Mouse (Mus musculus): Measurements from ENCODE around the gene Asf1a. TPM values are rescaled to one million over a fixed set of nuclear protein-coding genes. Genes with fewer than 3 reads are reported as not detected.

The Asf1a gene
- total and polyA plus RNA-seq, 3 experiments: 65.1 to 91.4 TPM; not detected in 1

DNA sequence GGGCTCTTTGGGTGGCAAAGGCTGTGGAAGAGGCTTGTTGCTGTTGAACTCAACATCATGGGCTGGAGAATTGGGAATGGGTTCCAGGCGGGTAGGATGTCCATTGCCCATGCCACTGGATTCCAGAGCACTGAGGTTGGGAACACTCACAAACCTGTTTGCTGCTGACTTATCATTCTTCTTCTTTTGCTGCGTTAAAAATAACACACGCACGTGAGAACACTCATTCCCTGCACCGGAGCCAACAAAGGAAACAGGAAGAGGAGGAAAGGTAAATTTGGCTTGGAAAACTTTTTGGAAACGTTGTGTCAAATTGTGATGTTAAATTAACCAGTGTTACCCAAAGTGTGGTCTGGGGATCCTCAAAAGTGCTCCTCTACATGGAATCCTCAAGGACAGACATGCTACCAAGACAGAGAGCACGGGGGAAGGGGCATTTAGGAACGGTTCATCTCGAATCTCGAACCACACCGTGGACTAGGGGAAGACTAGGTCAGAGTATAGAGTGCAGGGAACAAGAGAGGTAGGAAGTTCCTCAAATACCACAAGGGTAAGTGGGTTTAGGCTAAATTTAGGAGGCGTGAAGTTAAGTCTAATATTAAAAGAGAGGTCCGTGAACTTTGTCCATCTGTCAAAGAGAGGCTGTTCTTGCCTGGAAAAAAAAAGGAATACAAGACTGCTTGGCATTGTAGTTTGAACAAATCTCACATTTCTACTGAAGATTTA is 38.9 kb downstream of the Asf1a start:
- Histone ChIP-seq H3K9me3 (replicated peaks; ENCODE audit: insufficient read depth, low read length) (no peaks in the 10 kb centered on the region), H3K9ac (ENCODE audit: control insufficient read depth, low read depth, low read length, poor library complexity, severe bottlenecking) (no peak overlapping the region), H3K4me1 (ENCODE audit: control insufficient read depth in 1 of 2, insufficient read depth in 2 of 2, low read length in 2 of 2) (peaks cover 0 to 6% of the 10 kb centered on the region in 2 experiments; a peak in 2 of 4 replicates), H3K27ac (ENCODE audit: control insufficient read depth, low read depth, low read length) (no peak overlapping the region), H3K27me3 (ENCODE audit: control insufficient read depth in 1 of 2, insufficient read depth in 2 of 2, low read length in 2 of 2) (peaks cover 14% of the 10 kb centered on the region in 2 experiments), H3K4me3 (ENCODE audit: control insufficient read depth in 1 of 2, insufficient read depth in 1 of 2, low read depth in 2 of 2, low read length in 2 of 2) (no peak overlapping the region), H3K36me3 (ENCODE audit: control insufficient read depth in 1 of 2, insufficient read depth in 2 of 2, low read length in 2 of 2) (peaks cover 0 to 5% of the 10 kb centered on the region in 2 experiments; a peak in 2 of 4 replicates), H3K79me2 (ENCODE audit: control insufficient read depth, insufficient read depth, low read length, poor library complexity) (no peaks in the 10 kb centered on the region)
- TF ChIP-seq USF2 (IDR thresholded peaks at IDR 0.05; ENCODE audit: borderline replicate concordance in 1 of 2, insufficient read depth in 1 of 2, low read depth in 1 of 2, low read length in 2 of 2): no peak
- TF ChIP-seq ELF1 (IDR thresholded peaks at IDR 0.05; ENCODE audit: low read depth, low read length): no peak
- TF ChIP-seq MXI1 (IDR thresholded peaks at IDR 0.05; ENCODE audit: low read depth, low read length): no peak
- TF ChIP-seq ETS1 (IDR thresholded peaks at IDR 0.05; ENCODE audit: low read depth, low read length): no peak
- TF ChIP-seq BHLHE40 (IDR thresholded peaks at IDR 0.05; ENCODE audit: borderline replicate concordance, low read depth, low read length): no peak
- DNase-seq (ENCODE audit: low read depth, low spot score): no peak

- H3K9ac ChIP-seq (ENCODE audit: control insufficient read depth, low read depth, low read length, poor library complexity, severe bottlenecking): no peak overlapping the region
- no peaks in the 10 kb centered on the region for H3K9me3 ChIP-seq (replicated peaks; ENCODE audit: insufficient read depth, low read length)
- no peaks in the 10 kb centered on the region for H3K79me2 ChIP-seq (ENCODE audit: control insufficient read depth, insufficient read depth, low read length, poor library complexity)
- peak; percentile 82 for TF ChIP-seq SMC3 (IDR thresholded peaks at IDR 0.05; ENCODE audit: low read depth, low read length)
- no peak for TF ChIP-seq CHD1 (IDR thresholded peaks at IDR 0.05; ENCODE audit: low read depth, low read length)
- TF ChIP-seq POLR2AphosphoS2 (IDR thresholded peaks at IDR 0.05; ENCODE audit: low read length): no peak
- no peak for TF ChIP-seq USF2 (IDR thresholded peaks at IDR 0.05; ENCODE audit: borderline replicate concordance in 1 of 2, insufficient read depth in 1 of 2, low read depth in 1 of 2, low read length in 2 of 2)
- TF ChIP-seq GATA1 (IDR thresholded peaks at IDR 0.05; ENCODE audit: low read depth, low read length): no peak
- no peak for TF ChIP-seq POLR2AphosphoS5 (IDR thresholded peaks at IDR 0.05; ENCODE audit: borderline replicate concordance, low read depth, low read length)
- no peak for TF ChIP-seq JUND (IDR thresholded peaks at IDR 0.05; ENCODE audit: low read depth, low read length)
- peak; percentile 86 for TF ChIP-seq RAD21 (IDR thresholded peaks at IDR 0.05; ENCODE audit: low read depth, low read length)
- TF ChIP-seq CTCF (IDR thresholded peaks at IDR 0.05 in 2 of 3, conservative IDR thresholded peaks at IDR 0.05 in 1 of 3; ENCODE audit: control insufficient read depth in 1 of 3, insufficient read depth in 1 of 3, low read depth in 2 of 3, low read length in 3 of 3, poor library complexity in 1 of 3, severe bottlenecking in 1 of 3): peak; percentile 43 to 84 (median 50)
- no peak for TF ChIP-seq ZMIZ1 (IDR thresholded peaks at IDR 0.05; ENCODE audit: low read depth, low read length)
- TF ChIP-seq E2F4 (IDR thresholded peaks at IDR 0.05; ENCODE audit: borderline replicate concordance, low read depth, low read length): no peak
- TF ChIP-seq BHLHE40 (IDR thresholded peaks at IDR 0.05; ENCODE audit: borderline replicate concordance, low read depth, low read length): no peak
- no peak for TF ChIP-seq MXI1 (IDR thresholded peaks at IDR 0.05; ENCODE audit: low read depth, low read length)
- no peak for TF ChIP-seq GABPA (IDR thresholded peaks at IDR 0.05; ENCODE audit: low read depth, low read length)
- TF ChIP-seq CHD2 (IDR thresholded peaks at IDR 0.05; ENCODE audit: low read length): no peak
- peak; percentile 85 for TF ChIP-seq ZC3H11A (IDR thresholded peaks at IDR 0.05; ENCODE audit: low read depth, low read length)
- no peak for TF ChIP-seq HCFC1 (IDR thresholded peaks at IDR 0.05; ENCODE audit: low read depth, low read length)
- peak; percentile 62 for DNase-seq (ENCODE audit: low read depth, low spot score)
- H3K27me3 ChIP-seq (ENCODE audit: control insufficient read depth in 1 of 2, insufficient read depth in 2 of 2, low read length in 2 of 2): peaks cover 5 to 8% of the 10 kb centered on the region in 2 experiments
- H3K4me3 ChIP-seq (ENCODE audit: control insufficient read depth in 1 of 2, insufficient read depth in 1 of 2, low read depth in 2 of 2, low read length in 2 of 2): no peak overlapping the region
- H3K36me3 ChIP-seq (ENCODE audit: control insufficient read depth in 1 of 2, insufficient read depth in 2 of 2, low read length in 2 of 2): no peaks in the 10 kb centered on the region
- no peaks in the 10 kb centered on the region for H3K4me1 ChIP-seq (ENCODE audit: control insufficient read depth in 1 of 2, insufficient read depth in 2 of 2, low read length in 2 of 2)
- no peak overlapping the region for H3K27ac ChIP-seq (ENCODE audit: control insufficient read depth, low read depth, low read length)
Observed at GRCm38 (mm10) chr10:53641507-53641906, 45.0 kb downstream of the Asf1a start.

Measured in MEL (cell line).